Mouse (Mus musculus) cerebellum, adult 11 months (tissue): ENCODE measurements around the gene Emg1.

Source experiments
- DNase-seq: peaks from one replicate; pipeline ENCODE4 v3.0.0; 2022

Gene Emg1

DNA sequence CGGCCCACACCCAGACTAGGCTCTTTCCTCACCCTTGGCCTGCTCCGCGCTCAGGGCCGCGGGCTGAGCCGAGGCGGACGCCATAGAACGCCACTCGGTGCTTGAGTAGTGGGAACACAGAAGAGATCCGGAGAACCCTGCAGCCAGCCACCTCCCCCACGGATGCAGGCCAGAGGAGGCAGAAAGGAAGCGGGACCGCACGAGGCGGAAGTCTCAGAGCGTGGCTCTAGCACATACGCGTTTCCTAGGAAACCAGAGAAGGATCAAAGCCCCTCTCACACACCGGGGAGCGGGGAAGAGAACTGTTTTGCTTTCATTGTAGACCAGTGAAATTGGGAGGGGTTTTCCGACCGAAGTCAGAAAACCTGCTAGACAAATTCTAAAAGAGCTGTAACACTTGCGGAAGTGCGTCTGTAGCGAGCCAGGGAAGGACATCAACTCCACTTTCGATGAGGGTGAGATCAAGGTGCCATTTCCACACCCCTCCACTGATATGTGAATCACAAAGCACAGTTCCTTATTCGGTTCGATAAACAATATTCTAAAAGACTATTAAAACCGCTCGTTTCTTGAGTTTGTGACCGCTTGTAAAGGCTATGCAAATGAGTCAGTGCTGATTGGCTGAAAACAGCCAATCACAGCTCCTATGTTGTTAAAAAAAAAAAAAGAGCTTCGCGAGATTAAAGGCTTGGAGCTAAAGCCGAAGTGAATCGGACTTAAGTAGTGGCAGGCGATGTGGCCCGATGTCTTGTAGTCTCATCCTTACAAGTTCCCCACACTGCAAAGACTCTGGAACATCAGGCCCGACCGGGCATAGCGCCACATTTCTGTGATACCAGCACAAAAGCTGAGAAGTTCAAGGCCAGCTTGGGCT, 29.1 kb upstream of the Emg1 start, which contains the start of gene Grcc10:
Grcc10 (minus strand) TSS at position 487 of the 874 bp plus-strand sequence.
- DNase-seq, result peak; percentile 83

DNA sequence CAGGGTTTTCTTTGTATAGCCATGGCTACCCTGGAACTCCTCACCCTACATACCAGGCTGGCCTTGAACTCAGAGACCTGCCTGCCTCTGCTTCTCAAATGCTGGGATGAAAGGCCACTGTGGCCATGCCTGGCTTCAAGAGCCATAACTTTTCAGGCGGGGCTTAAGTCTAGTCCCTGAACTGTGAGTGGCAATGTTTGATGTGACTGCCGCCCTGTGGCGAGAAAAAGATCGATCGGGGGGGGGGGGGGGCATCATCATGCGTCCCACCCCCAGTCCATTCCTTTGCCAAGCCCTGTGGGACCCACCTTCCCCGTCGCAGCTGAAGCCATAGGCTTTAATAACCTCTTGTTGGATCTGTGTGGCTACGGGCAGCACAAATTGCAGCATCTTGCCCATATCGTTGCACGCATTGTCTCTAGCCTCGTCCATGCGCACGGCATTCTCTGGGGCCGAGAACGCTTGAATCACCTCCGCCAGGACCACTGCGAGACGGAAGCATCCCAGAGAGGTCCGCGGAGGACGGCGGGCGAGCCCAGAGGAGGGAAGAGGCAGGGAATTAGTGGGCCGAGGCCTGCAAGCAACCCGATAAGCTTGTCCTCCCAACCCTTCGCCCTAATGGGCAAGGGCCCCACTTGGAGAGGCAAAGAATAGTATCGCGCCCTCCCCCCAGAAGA, 28.4 kb upstream of the Emg1 start:
- DNase-seq, result no peak

DNA sequence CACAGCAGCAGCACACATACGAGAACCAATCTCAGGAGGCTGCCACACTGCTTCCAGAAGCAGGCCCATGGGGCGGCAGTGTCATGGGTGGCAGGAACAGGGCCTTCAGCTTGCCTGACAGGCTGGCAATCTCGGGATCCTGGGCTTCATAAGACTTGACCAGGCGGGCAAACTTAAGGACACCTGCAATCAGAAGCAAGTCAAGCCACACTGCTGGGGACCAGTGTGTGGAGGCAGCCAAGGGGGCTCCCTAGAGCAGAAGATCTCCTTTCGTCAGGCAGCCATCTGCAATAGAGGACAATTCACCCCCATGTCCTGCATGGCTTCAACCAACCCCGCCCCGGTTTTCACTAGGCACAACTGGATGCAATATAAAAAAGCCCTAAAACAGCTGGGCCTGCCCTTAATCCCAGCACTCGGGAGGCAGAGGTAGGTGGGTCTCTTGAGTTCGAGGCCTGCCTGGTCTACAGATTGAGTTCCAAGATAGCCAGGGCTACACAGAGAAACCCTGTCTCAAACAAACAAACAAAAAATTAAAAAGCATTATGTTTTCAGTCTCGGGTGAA, 27.3 kb upstream of the Emg1 start:
- no peak for DNase-seq

DNA sequence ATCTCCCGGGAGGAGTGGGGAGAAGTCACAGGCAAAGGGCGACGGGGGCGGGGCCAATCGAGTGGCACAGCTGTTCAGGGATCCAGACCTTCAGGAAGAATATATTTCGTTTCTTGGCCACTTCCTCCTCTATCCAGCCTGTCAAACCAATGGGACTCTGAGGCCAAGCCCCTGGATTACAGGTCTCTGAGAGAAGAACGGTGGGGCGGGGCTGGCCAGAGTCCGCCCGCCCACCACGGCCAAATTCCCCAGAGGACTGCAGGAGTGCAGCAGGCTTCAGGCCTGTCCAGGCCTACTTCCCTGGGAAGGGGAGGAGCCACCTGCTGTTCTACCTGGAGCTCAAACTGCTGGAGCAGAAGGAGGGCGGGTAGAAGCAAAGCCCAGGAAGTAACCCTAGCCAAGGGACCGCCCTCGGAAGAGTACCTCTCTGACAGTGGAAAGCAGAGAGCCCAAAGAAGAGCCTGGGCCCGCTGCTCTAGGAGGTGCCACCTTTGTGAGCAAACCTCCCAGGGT, 26.6 kb upstream of the Emg1 start, which contains the start of gene Ptpn6:
Ptpn6 (minus strand) TSS at position 204 of the 513 bp plus-strand sequence.
- no peak for DNase-seq

DNA sequence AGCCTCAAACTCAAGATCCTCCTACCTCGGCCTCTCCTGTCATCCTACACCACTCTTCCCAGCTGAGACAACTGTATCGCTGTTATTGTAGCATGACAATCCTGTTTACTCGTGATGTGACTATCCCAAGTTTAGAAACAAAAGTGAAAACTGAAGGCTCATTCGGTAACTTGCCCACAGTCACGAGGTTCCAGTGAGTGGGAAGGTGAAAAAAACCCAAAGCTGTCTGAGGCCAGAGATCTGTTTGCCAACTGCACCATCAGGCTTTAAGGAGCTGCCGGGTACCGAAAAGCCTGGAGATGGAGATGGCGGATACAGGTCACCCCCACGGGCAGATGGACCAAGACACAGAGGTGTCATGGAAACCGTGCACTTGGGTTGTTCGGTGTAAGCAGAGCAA, 25.1 kb upstream of the Emg1 start:
- DNase-seq, result no peak

DNA sequence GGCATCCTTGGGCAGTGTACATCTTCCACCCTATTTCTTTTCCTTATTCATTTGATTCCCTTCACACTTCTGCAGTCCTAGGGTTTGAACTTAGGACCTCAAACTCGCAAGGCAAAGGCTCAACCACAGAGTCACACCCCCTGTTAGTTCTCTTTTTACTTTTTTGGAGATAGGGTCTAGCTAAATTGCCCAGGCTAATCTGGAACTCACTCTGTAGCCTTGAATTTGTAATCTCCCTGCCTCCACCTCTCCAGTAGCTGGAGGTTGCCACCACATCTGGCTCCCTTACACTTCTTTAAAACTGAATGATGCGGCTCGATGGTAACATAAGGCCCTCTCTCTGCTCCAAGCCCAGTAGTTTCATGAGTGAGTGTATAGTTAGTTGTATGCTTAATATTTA, 22.4 kb upstream of the Emg1 start:
- no peak for DNase-seq

DNA sequence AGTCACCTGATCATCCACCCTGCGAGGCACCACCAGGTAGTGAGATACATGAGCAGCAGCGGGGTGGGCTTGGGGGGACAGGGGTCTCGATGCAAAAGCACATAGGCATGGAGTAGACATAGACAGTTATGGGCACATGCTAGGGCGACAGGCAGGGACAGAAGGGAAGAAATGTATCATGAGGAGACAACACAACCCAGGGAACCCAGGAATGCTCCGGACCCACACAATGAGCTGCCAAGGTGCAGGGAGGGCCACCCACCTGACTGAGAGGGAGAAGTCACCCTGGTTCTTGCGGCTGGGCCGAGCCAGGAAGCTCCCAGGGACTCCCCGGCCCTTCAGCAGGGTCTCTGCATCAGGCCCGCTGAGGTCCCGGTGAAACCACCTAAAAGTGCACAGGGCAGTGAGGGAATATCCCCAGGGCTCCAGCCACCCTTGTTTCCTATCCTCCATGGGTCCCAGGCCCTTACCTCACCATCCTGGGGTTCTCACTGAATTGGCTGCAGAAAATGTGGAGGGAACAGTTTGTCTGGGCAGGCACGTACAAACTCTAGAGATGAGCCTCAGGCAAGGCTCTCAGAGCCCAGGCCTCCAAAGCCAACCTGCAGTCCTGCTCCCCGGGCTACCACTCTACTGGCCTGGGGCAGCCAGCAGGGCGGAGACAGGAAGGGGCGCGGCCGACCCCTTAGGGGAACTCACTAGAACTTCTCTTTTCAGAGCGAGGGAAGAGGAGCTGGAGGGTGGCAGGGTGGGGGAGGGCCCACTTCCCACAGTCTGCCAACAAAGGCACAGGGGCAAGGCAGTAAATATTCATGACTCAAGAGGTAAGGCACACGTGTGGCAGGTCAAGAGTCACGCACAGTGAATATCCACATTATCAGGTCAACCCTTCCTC, 20.7 kb upstream of the Emg1 start:
- DNase-seq, result no peak

DNA sequence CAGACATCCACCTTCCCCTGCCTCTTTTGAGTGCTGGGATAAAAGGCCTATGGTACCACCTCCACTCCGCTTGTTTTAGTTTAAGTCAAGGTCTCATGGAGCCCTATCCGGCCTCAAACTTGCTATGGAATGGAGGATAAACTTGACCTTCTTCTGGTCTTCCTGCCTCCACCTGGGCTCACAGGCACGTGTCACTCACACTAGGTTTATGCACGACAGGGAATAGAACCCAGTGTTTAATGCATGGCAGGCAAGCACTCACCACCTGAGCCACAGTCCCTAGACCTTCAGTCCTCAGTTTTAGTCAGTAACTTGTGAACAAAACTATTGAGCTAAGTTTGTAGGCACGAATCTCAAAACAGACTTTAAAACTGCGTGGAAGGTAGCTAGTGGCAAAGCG, 19.1 kb upstream of the Emg1 start:
- DNase-seq, result no peak

DNA sequence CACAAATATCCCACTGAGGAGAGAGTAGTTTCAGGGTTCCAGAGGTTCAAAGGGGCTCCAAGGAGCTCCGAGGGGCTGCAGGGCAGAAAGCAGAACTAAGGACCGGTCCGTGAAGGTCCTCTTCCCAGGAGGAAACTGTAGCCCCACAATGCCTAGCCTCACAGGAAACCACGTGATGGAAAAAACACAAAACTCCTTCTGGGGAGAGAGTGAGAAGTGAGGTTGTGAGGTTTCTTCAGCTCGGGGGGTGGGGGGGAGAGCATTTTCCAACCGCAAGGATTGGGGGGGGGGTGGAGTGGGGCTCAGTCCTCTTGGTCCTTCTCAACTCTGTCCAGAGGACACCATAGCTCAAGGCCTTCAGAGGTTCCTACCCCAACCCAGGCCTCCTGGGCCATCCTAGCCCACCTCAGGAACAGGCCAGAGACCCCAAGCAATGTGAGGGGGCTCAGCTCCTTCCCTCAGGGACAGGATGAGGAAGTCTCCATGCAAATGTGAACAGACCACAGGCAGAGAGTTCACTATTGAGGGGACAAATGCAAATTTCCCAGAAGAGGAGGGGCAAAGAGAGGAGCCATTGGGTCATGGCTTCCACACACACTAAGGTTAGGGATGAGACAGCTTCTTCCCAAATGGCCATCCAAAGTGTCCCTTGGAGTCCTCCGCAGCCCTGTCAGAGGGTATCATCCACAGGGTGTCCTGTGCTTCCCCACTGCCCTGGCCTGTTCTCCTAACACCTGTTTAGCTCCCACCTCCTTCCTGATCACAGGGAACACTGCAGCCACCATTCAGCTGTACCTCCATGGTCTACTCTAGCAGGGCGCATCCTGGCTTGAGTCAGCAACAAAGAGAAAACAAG, 18.1 kb upstream of the Emg1 start:
- DNase-seq, result no peak

DNA sequence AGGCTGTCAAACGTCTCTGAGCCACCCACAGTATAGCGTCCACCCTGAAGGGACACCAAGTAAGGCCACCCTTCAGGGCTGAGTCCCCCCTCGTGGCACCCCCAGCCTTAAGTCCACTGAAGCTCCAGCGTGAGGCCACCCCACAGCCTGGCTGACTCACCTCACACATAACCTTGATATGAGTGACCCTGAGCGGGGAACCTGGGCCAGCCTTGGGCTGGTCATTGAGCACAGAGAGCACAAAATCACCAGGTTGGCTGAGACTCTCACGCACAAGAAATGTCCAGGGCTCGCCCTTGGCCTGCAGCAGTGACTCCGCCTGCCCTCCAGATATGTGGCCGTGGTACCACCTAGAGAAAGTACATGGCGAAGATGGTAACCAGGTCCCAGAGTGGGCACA, 16.6 kb upstream of the Emg1 start:
- no peak for DNase-seq

DNA sequence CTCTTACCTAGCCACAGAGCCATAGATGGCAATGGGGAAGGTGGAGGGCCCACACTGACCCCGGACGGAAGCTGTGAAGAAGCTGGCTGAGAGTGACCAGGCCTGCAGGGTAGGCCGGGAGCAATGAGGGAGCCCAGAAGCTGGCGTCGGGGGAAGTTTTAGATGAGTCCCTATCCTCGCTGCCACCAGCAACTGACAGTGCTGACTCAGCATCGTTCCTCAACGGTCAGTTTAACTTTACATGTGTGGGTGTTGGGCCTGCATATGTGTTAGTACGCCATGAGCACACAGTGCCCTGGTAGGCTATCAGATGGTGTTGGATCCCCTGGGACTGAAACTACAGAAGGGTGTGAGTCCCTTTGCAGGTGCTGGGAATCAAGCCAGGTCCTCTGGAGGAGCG, 12.5 kb upstream of the Emg1 start:
- DNase-seq, result no peak

DNA sequence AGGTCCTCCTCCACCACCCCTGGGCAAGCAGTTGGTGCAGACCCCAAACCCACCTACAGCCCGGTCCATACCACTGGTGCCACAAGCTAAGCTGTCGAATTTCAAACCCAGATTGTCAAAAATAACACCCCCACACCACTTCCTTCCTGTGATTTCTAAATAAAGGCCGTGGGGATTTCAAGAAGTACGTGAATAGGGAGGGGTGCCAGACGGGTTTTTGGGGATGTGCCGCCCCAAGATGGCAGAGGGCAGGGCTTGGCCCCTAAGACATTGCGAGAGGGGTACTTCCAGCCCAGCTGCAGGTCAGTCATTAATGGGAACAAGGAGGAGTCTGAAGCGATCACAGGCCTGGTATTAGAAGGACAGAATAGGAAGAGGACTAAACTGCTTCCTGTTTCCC, 11.6 kb upstream of the Emg1 start:
- no peak for DNase-seq

DNA sequence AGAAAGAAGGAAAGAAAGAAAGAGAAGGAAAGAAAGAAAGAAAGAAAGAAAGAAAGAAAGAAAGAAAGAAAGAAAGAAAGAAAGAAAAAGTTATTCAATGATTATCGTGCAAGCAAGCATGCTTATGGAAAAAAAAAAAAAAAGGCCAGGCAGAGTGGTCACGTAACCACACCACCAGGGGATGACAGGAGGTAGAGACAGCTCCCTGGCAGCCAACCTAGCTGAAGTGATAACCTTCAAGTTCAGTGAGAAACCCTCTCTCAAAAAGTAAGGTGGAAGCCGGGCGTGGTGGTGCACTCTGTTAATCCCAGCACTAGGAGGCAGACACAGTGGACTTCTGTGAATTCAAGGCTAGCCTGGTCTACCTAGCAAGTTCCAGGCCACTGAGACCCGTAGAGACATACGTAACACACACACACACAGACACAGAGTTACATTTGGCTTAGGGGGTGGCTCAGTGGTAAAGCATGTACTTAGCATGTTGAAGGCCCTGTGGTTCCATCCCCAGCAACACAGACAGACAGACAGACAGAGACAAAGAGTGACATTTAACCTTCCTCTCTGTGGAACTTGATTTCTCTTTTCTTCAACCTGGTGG, 11.0 kb upstream of the Emg1 start:
- DNase-seq, result no peak

DNA sequence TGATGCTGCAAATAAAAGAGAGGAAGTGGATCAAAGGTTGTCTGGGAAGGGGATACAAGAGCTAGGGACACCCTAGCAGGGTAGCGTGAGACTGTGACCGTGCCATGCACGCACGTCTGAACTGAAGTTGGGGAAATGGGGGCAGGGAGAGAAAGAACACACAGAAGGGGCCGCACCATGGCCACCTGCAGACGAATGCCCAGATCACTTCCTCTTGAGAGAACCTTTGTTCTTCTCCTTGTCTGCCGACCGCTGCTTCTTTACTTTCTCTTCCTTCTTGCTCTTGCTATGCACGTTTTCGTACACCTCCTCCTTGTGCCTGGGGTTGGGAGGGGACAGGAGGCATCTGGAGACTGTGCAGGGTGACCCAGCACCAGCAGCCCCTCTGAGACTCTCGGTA, 8.9 kb upstream of the Emg1 start:
- no peak for DNase-seq

DNA sequence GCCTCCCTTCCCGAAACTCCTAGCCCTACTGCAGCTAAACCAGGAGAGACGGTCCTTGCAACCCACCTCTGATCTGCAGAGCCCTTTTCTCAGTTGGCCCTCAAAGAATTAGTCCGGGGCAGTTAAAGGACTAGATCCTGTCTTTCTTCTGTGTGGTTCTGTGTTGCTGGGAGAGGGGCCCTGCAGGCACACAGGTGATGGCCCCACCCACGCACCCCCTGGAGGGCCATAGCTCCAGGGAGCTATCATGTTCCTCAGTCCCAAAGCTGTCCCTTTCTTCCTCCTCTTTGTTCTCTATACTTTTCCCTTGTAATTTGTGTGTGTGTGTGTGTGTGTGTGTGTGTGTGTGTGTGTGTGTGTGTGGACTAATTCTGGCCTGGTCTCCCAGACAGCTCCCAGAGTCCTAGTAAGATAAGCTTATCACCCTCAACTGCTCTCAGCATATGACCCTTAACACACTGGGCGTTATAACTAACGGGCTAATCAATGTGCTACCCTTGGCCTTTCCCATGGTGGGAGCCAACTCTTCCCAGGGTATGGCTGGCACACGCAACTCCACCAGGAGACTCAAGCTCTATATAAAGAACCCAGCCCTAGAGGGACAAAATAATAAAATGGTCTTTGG, 7.5 kb upstream of the Emg1 start:
- no peak for DNase-seq

DNA sequence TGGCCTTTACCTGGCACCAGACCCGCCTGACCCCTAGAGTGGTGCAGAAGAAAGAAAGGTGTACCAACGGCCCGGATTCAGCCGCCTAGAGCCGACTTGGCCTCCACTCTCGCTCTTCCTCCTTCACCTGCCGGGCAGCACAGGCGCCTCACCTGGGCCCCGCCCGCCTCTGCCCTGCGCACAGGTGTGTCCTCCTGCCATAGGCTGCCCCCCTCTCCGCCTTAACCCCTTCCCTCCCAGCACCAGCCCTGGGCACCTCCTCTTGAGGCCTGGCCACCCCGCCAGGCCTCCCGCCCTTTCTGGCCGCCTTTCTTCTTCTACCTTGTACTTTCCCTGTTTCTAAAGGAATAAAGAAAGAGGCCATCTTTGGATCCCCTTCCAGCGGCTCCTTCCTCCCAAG, 6.7 kb upstream of the Emg1 start:
- no peak for DNase-seq

DNA sequence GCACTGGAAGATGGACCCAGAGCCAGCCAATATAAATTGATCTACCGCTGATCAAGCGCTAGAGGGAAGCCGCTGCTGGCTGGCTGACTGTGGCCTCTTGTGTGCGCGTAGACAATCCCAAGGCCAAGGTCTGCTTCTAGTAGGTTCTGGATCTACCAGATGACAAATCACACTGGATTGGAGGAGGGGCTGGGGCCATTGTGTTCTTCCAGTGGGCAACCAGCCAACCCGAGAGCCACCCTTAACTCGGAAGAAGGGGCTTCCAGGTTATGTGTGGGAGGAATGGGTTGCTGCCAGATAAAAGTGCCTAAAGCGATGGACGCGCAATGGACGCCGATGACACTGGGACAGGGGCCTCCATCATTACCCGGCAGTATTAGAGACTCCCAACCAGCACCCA, 6.0 kb upstream of the Emg1 start:
- no peak for DNase-seq

DNA sequence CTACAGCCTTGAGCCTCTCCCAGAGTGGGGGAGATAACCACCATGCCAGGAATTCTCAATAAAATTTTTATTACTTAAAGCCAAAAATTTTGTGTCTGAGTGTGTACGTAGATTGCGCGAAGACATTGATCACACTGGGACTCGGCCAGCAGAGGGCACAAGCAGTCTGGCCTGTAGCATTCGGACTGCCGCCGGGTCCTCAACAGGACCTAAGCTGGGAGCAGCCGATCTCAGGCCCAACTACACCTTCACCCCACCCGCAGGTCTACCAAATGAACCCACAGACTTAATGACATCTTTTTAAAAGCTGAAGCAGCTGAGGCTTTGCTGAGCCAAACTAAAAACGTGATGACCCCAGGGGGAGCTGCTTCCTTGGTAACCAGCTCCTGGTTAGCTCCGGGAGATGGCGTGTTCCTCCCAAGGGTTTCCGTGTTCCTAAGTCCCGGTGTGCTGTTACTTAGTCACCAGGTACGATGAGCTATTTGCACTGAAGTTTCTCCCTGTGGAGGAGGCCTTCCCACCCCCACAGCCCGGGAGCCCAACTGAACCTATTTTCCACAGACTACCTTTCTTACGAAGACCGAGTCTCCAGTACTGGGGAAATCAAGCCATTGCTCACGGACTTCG, 5.0 kb upstream of the Emg1 start:
- no peak for DNase-seq

DNA sequence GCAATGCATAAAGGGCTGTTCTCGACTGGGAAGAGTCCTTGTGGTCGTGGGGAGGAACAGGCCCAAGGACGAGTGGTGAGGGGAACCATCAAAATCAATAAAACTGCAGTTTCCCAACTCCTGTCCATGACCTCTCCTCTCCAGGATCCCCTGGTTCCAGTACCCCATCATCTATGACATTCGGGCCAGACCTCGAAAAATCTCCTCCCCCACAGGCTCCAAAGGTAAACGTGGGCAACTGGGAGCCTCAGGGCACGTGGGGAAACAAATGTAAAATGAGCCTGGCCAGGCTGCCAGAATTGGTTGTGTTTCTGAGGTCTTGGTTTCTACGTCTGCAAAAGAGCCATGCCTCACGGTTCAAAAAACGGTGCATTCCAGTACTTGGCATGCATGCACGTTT, 940 bp upstream of the Emg1 start:
- DNase-seq, result no peak

DNA sequence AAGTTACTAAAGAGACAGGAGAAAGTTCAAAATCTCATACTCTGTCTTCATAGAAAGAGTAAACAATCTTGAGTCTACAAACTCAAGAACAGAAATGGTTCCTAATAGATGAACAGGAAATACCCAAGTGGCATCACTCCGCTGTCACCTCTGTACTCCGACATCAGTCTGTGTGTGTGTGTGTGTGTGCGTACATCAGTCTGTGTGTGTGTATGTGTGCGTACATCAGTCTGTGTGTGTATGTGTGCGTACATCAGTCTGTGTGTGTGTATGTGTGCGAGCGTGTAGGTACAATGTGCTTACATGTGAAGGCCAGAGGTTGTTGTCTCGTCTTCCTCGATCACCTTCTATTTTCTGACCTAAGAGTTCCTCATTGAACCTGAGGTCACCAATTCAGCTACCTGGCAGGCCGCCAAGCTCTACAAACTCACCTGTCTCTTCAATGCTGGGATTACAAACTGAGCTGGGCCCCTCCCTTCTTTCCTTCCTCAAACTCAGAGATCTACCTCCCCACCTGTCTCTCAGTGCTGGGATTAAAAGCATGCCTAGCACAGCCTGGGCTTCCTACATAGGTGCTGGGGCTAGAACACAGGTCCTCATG, 3.6 kb downstream of the Emg1 start:
- no peak for DNase-seq
